Mouse (Mus musculus) heart, postnatal 0 days (tissue): ENCODE data around the gene Gypa.

Experiments used
- CTCF ChIP-seq: IDR thresholded peaks from 2 replicates; pipeline ENCODE4 v1.5.1; 2016; ENCODE audit warnings: antibody characterized with exemption, control low read depth, low read depth
- EP300 ChIP-seq: IDR thresholded peaks from 2 replicates; pipeline ENCODE4 v1.6.1; 2016; ENCODE audit warnings: antibody characterized with exemption, low read depth

DNA sequence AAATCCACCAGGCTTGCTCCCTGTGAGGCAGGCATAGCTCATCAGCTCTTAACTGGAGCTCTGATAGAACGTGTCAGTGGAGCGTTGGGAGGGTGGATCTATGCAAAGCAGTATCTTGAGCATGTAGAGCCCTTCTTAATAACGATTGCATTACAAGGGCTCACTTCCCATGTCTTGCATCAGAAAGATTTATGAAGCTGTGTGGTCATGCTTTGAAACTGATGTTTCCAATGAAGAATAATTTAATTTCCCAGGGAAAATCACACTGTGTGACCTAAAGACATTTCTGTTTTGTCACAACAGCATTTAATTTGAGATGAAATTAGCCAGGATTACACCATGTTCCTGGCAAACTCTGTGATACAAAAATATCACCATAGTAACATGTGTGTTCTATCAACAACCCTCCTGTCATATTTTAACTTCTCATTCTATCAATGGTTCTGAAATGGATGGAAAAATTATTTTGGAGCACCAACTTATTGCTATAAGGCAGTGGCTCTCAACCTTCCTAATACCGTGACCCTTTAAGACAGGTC lies 49.0 kb upstream of the Gypa start:
- TF ChIP-seq CTCF (no peak), EP300 (no peak)
